Mouse (Mus musculus): ENCODE results near the gene Opa3. TPM values are rescaled to one million over a fixed set of nuclear protein-coding genes. Genes with fewer than 3 reads are reported as not detected.

Opa3 gene
- polyA plus RNA-seq, 1 experiment: 11.6 TPM

GRCm38 (mm10) chr7:19239986-19240385 lies 11.9 kb downstream of the Opa3 start:
- no peaks in the 10 kb centered on the region for H3K9me3 ChIP-seq
- H3K4me1 ChIP-seq: peaks cover 91% of the 10 kb centered on the region
- H3K27me3 ChIP-seq (replicated peaks): no peaks in the 10 kb centered on the region
- no peak for TF ChIP-seq GATA1 (IDR thresholded peaks at IDR 0.05; ENCODE audit: borderline replicate concordance, low read length)
- TF ChIP-seq FLI1 (IDR thresholded peaks at IDR 0.05; ENCODE audit: low read length): no peak
- no peak overlapping the region for H3K4me3 ChIP-seq (replicated peaks)
- H3K36me3 ChIP-seq (replicated peaks; ENCODE audit: low read length): peaks cover 44% of the 10 kb centered on the region

GRCm38 (mm10) chr7:19240905-19241463 lies 12.8 kb downstream of the Opa3 start:
- Histone ChIP-seq H3K4me1 (peaks cover 91% of the 10 kb centered on the region), H3K4me3 (replicated peaks) (peak overlapping the region; percentile 50), H3K27me3 (replicated peaks) (no peaks in the 10 kb centered on the region), H3K9me3 (no peaks in the 10 kb centered on the region), H3K36me3 (replicated peaks; ENCODE audit: low read length) (peaks cover 52% of the 10 kb centered on the region)
- TF ChIP-seq FLI1 (IDR thresholded peaks at IDR 0.05; ENCODE audit: low read length) (no peak), GATA1 (IDR thresholded peaks at IDR 0.05; ENCODE audit: borderline replicate concordance, low read length) (no peak)

- TF ChIP-seq GATA1 (IDR thresholded peaks at IDR 0.05; ENCODE audit: borderline replicate concordance, low read length): no peak
- TF ChIP-seq FLI1 (IDR thresholded peaks at IDR 0.05; ENCODE audit: low read length): no peak
- Histone ChIP-seq H3K36me3 (replicated peaks; ENCODE audit: low read length) (peaks cover 56% of the 10 kb centered on the region), H3K9me3 (no peaks in the 10 kb centered on the region), H3K27me3 (replicated peaks) (no peaks in the 10 kb centered on the region), H3K4me1 (peaks cover 91% of the 10 kb centered on the region), H3K4me3 (replicated peaks) (no peak overlapping the region)
Observed at GRCm38 (mm10) chr7:19242005-19242404, 13.9 kb downstream of the Opa3 start.

GRCm38 (mm10) chr7:19243858-19244257 lies 15.7 kb downstream of the Opa3 start:
- H3K4me3 ChIP-seq (replicated peaks): no peak overlapping the region
- H3K36me3 ChIP-seq (replicated peaks; ENCODE audit: low read length): peaks cover 62% of the 10 kb centered on the region
- H3K9me3 ChIP-seq: no peaks in the 10 kb centered on the region
- H3K27me3 ChIP-seq (replicated peaks): no peaks in the 10 kb centered on the region
- peaks cover 88% of the 10 kb centered on the region for H3K4me1 ChIP-seq
- TF ChIP-seq FLI1 (IDR thresholded peaks at IDR 0.05; ENCODE audit: low read length) (no peak), GATA1 (IDR thresholded peaks at IDR 0.05; ENCODE audit: borderline replicate concordance, low read length) (no peak)

GRCm38 (mm10) chr7:19245083-19245482 lies 16.9 kb downstream of the Opa3 start:
- Histone ChIP-seq H3K4me3 (replicated peaks) (no peak overlapping the region), H3K27me3 (replicated peaks) (no peaks in the 10 kb centered on the region), H3K4me1 (peaks cover 88% of the 10 kb centered on the region), H3K36me3 (replicated peaks; ENCODE audit: low read length) (peaks cover 67% of the 10 kb centered on the region), H3K9me3 (no peaks in the 10 kb centered on the region)
- TF ChIP-seq FLI1 (IDR thresholded peaks at IDR 0.05; ENCODE audit: low read length): no peak
- no peak for TF ChIP-seq GATA1 (IDR thresholded peaks at IDR 0.05; ENCODE audit: borderline replicate concordance, low read length)

GRCm38 (mm10) chr7:19246855-19247254 lies 18.7 kb downstream of the Opa3 start:
- Histone ChIP-seq H3K4me3 (replicated peaks) (no peak overlapping the region), H3K27me3 (replicated peaks) (no peaks in the 10 kb centered on the region), H3K36me3 (replicated peaks; ENCODE audit: low read length) (peaks cover 64% of the 10 kb centered on the region), H3K9me3 (no peaks in the 10 kb centered on the region), H3K4me1 (peaks cover 77% of the 10 kb centered on the region)
- TF ChIP-seq GATA1 (IDR thresholded peaks at IDR 0.05; ENCODE audit: borderline replicate concordance, low read length) (no peak), FLI1 (IDR thresholded peaks at IDR 0.05; ENCODE audit: low read length) (no peak)

GRCm38 (mm10) chr7:19247511-19247910 lies 19.4 kb downstream of the Opa3 start:
- no peaks in the 10 kb centered on the region for H3K27me3 ChIP-seq (replicated peaks)
- H3K4me1 ChIP-seq: peaks cover 76% of the 10 kb centered on the region
- peaks cover 68% of the 10 kb centered on the region for H3K36me3 ChIP-seq (replicated peaks; ENCODE audit: low read length)
- peak overlapping the region; percentile 70 for H3K4me3 ChIP-seq (replicated peaks)
- TF ChIP-seq FLI1 (IDR thresholded peaks at IDR 0.05; ENCODE audit: low read length) (no peak), GATA1 (IDR thresholded peaks at IDR 0.05; ENCODE audit: borderline replicate concordance, low read length) (no peak)
- H3K9me3 ChIP-seq: no peaks in the 10 kb centered on the region

GRCm38 (mm10) chr7:19252078-19252477 lies 23.9 kb downstream of the Opa3 start:
- no peak overlapping the region for H3K4me3 ChIP-seq (replicated peaks)
- H3K27me3 ChIP-seq (replicated peaks): no peaks in the 10 kb centered on the region
- no peak for TF ChIP-seq FLI1 (IDR thresholded peaks at IDR 0.05; ENCODE audit: low read length)
- TF ChIP-seq GATA1 (IDR thresholded peaks at IDR 0.05; ENCODE audit: borderline replicate concordance, low read length): no peak
- H3K36me3 ChIP-seq (replicated peaks; ENCODE audit: low read length): peaks cover 72% of the 10 kb centered on the region
- H3K9me3 ChIP-seq: no peaks in the 10 kb centered on the region
- H3K4me1 ChIP-seq: peaks cover 58% of the 10 kb centered on the region

- TF ChIP-seq GATA1 (IDR thresholded peaks at IDR 0.05; ENCODE audit: borderline replicate concordance, low read length) (no peak), FLI1 (IDR thresholded peaks at IDR 0.05; ENCODE audit: low read length) (no peak)
- H3K4me3 ChIP-seq (replicated peaks): no peak overlapping the region
- peaks cover 61% of the 10 kb centered on the region for H3K4me1 ChIP-seq
- no peaks in the 10 kb centered on the region for H3K27me3 ChIP-seq (replicated peaks)
- no peaks in the 10 kb centered on the region for H3K9me3 ChIP-seq
- peaks cover 80% of the 10 kb centered on the region for H3K36me3 ChIP-seq (replicated peaks; ENCODE audit: low read length)
Observed at GRCm38 (mm10) chr7:19253437-19253836, 25.3 kb downstream of the Opa3 start.

- TF ChIP-seq GATA1 (IDR thresholded peaks at IDR 0.05; ENCODE audit: borderline replicate concordance, low read length) (no peak), FLI1 (IDR thresholded peaks at IDR 0.05; ENCODE audit: low read length) (no peak)
- no peaks in the 10 kb centered on the region for H3K27me3 ChIP-seq (replicated peaks)
- H3K4me3 ChIP-seq (replicated peaks): no peak overlapping the region
- no peaks in the 10 kb centered on the region for H3K9me3 ChIP-seq
- H3K4me1 ChIP-seq: peaks cover 53% of the 10 kb centered on the region
- H3K36me3 ChIP-seq (replicated peaks; ENCODE audit: low read length): peaks cover 91% of the 10 kb centered on the region
Observed at GRCm38 (mm10) chr7:19255395-19255794, 27.3 kb downstream of the Opa3 start.

Data from megakaryocyte, embryonic 14.5 days (primary cell).